18 mouse cellular contexts compared by ENCODE assay signal in genomic region chr8:89525041-89525440, GRCm38 (mm10).
"Had no signal": no experiment of that assay in that cellular context is flagged by ENCODE, and none has a peak within 500 bp of the region (broad histone marks: within the 10 kb centered on the region; RNA-seq: fewer than 3 reads in every experiment).

No protein-coding gene starts in this region.

- H3K4me2 ChIP-seq: midbrain, embryonic 12.5 days; midbrain, embryonic 15.5 days; neural tube, embryonic 12.5 days; neural tube, embryonic 15.5 days had no signal

- DNase-seq: kidney, adult 18-20 months; kidney, adult 9 months; kidney, postnatal 14 days; kidney, postnatal 4 days; lung, adult 2 months; right cerebral cortex, adult 18-20 months; right cerebral cortex, postnatal 14 days; right cerebral cortex, postnatal 4 days; thymus, adult 2 months; thymus, postnatal 14 days had no signal

- H3K27me3 ChIP-seq: midbrain, embryonic 12.5 days; midbrain, embryonic 15.5 days; neural tube, embryonic 12.5 days; neural tube, embryonic 15.5 days had no signal

- H3K4me1 ChIP-seq: midbrain, embryonic 12.5 days; midbrain, embryonic 15.5 days; neural tube, embryonic 12.5 days; neural tube, embryonic 15.5 days had no signal

- H3K27ac ChIP-seq: macrophage; midbrain, embryonic 12.5 days; midbrain, embryonic 15.5 days; neural tube, embryonic 12.5 days; neural tube, embryonic 15.5 days; stomach, postnatal 0 days had no signal

- H3K9ac ChIP-seq: midbrain, embryonic 12.5 days; midbrain, embryonic 15.5 days; neural tube, embryonic 12.5 days; neural tube, embryonic 15.5 days had no signal

- H3K9me3 ChIP-seq: midbrain, embryonic 12.5 days; midbrain, embryonic 15.5 days; neural tube, embryonic 12.5 days; neural tube, embryonic 15.5 days had no signal

- H3K36me3 ChIP-seq: midbrain, embryonic 12.5 days; midbrain, embryonic 15.5 days; neural tube, embryonic 12.5 days; neural tube, embryonic 15.5 days had no signal

- ATAC-seq: inflammation-experienced regulatory T-cells, adult 6 months; intestine, embryonic 16.5 days; midbrain, embryonic 15.5 days had no signal

- H3K4me3 ChIP-seq: midbrain, embryonic 12.5 days; midbrain, embryonic 15.5 days; neural tube, embryonic 12.5 days; neural tube, embryonic 15.5 days had no signal
